Mouse (Mus musculus): ENCODE measurements around the gene Fscn3.

Gene Fscn3

DNA sequence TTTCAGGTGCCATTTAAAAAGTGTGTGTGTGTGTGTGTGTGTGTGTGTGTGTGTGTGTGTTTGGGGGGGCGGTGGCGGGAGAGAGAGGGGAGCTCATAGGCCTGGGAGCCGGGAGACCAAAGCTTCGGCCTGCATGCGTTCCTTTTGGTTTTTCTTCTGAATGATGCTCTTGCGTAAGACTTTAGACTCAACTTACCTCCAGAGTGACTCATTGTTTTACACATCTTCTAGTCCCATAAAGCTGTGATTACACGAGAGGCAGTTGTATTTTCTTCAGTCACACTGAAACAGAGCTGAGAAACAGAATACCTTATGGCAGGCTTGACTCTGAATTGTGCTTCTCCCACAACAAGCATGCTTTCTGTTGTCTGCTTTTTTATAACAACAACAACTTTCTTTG lies 59.3 kb downstream of the Fscn3 start:
- DNase-seq (ENCODE audit: low spot score): no peak
